Mouse (Mus musculus) ES-E14 (cell line): ENCODE data around the gene Asb12.

Source experiments
- CHD2 ChIP-seq: IDR thresholded peaks from 2 replicates; pipeline ENCODE4 v1.6.1; 2014; ENCODE audit warnings: mild to moderate bottlenecking, low read depth, low read length, inconsistent platforms
- HCFC1 ChIP-seq: IDR thresholded peaks from 2 replicates; pipeline ENCODE4 v1.6.1; 2012; ENCODE audit warnings: low read length, inconsistent platforms, borderline replicate concordance; ENCODE audit not compliant: insufficient read depth
- MAFK ChIP-seq: IDR thresholded peaks from 2 replicates; pipeline ENCODE4 v1.6.1; 2014; ENCODE audit warnings: mild to moderate bottlenecking, low read depth, low read length, inconsistent platforms; ENCODE audit not compliant: insufficient read depth
- ZC3H11A ChIP-seq: IDR thresholded peaks from 2 replicates; pipeline ENCODE4 v1.6.1; 2012; ENCODE audit warnings: low read depth, mild to moderate bottlenecking, inconsistent platforms, low read length, borderline replicate concordance
- ZNF384 ChIP-seq: IDR thresholded peaks from 2 replicates; pipeline ENCODE4 v1.6.1; 2012; ENCODE audit warnings: low read depth, low read length, inconsistent platforms

GRCm38 (mm10) chrX:95442261-95442660, 115.5 kb downstream of the Asb12 start:
- TF ChIP-seq CHD2 (no peak), ZNF384 (no peak), MAFK (no peak), HCFC1 (no peak), ZC3H11A (no peak)
